Mouse (Mus musculus) embryonic facial prominence, embryonic 11.5 days (tissue): ENCODE data around the gene Acot11. TPM values are rescaled to one million over a fixed set of nuclear protein-coding genes. Genes with fewer than 3 reads are reported as not detected.

Source experiments
- ATAC-seq: fragments of 200-750 bp; cut with Nextera tagmentation; replicated peaks from 2 replicates; pipeline ENCODE4 v1.8.0; 2017; ENCODE audit warnings: low read depth; ENCODE audit not compliant: insufficient number of reproducible peaks, low FRiP score, low TSS enrichment
- DNase-seq: peaks from one replicate; pipeline ENCODE4 v3.0.0-alpha.2; 2015; ENCODE audit warnings: low spot score
- H3K27ac ChIP-seq: fragments of 300-500 bp; sonication (generic); replicated peaks from 2 replicates; pipeline ENCODE4 v1.5.1; 2014; ENCODE audit warnings: mild to moderate bottlenecking, low read depth, low read length, control low read depth
- H3K27me3 ChIP-seq: fragments of 300-500 bp; sonication (generic); 2 replicates; pipeline ENCODE4 v1.6.1; 2014; ENCODE audit warnings: mild to moderate bottlenecking, low read length, moderate library complexity, mixed read lengths; ENCODE audit not compliant: control insufficient read depth, insufficient read depth
- H3K36me3 ChIP-seq: fragments of 300-500 bp; sonication (generic); replicated peaks from 2 replicates; pipeline ENCODE4 v1.6.1; 2014; ENCODE audit warnings: low read depth, mild to moderate bottlenecking, low read length, moderate library complexity, mixed read lengths; ENCODE audit not compliant: control insufficient read depth, insufficient read depth
- H3K4me1 ChIP-seq: fragments of 300-500 bp; sonication (generic); 2 replicates; pipeline ENCODE4 v1.6.1; 2014; ENCODE audit warnings: low read length, mixed read lengths; ENCODE audit not compliant: control insufficient read depth, insufficient read depth
- H3K4me2 ChIP-seq: fragments of 300-500 bp; sonication (generic); 2 replicates; pipeline ENCODE4 v1.6.1; 2014; ENCODE audit warnings: low read depth, mild to moderate bottlenecking, control low read depth, low read length, moderate library complexity
- H3K4me3 ChIP-seq: fragments of 300-500 bp; sonication (generic); 2 replicates; pipeline ENCODE4 v1.5.1; 2014; ENCODE audit warnings: low read depth, low read length, control low read depth
- H3K9ac ChIP-seq: fragments of 300-500 bp; sonication (generic); replicated peaks from 2 replicates; pipeline ENCODE4 v1.6.1; 2014; ENCODE audit warnings: mild to moderate bottlenecking, control low read depth, low read length
- H3K9me3 ChIP-seq: fragments of 300-500 bp; sonication (generic); replicated peaks from 2 replicates; pipeline ENCODE4 v1.6.1; 2016; ENCODE audit warnings: mild to moderate bottlenecking, low read length, inconsistent platforms, mixed read lengths; ENCODE audit not compliant: control insufficient read depth
- WGBS: fragments of 180-500 bp; shearing (Covaris S2); extraction: QIAGEN DNeasy Blood & Tissue Kit; methylation state at CpG from one replicate; pipeline ENCODE4 v1.1.7; 2014; 5-methylcytosine and 5-hydroxymethylcytosine counted together
- polyA plus RNA-seq: library from polyadenylated mRNA; unstranded; fragments of >200 nt; fragmentation: Nextera tagmentation; extraction: Ambion mirVana; gene quantifications from 2 replicates; pipeline ENCODE4 v1.2.1, GENCODE M21; 2014

Acot11 gene
- polyA plus RNA-seq, result 1.1 and 1.2 TPM in 2 replicates

GRCm38 (mm10) chr4:106804910-106805274 is at the start of gene Acot11:
TSS of gene Acot11 (minus strand) at chr4:106804998.
- ATAC-seq (no peak; the same call in 1 of the 2 replicates), DNase-seq (peak; percentile 55)
- no peaks in the 10 kb centered on the region; the same call in 1 of the 2 replicates for H3K9me3 ChIP-seq
- H3K4me1 ChIP-seq, result peaks cover 2% of the 10 kb centered on the region; the same call in 1 of the 2 replicates
- H3K27me3 ChIP-seq, result peaks cover 2% of the 10 kb centered on the region; the same call in 1 of the 2 replicates
- peak within 1 kb of the TSS; percentile 37; the same call in 1 of the 2 replicates for H3K9ac ChIP-seq
- no peaks in the 10 kb centered on the region for H3K36me3 ChIP-seq
- 2% methylated on average over 23 of the region's 23 CpGs for WGBS
- H3K27ac ChIP-seq, result no peak within 1 kb of the TSS
- no peak within 1 kb of the TSS for H3K4me3 ChIP-seq
- H3K4me2 ChIP-seq, result peak within 1 kb of the TSS; percentile 41

GRCm38 (mm10) chr4:106848290-106849092 is 43.7 kb upstream of the Acot11 start:
- H3K27ac ChIP-seq, result peak overlapping the region; percentile 94
- no peaks in the 10 kb centered on the region for H3K36me3 ChIP-seq
- peaks cover 20% of the 10 kb centered on the region for H3K4me1 ChIP-seq
- WGBS, result 43% methylated on average over 12 of the region's 12 CpGs
- no peak for ATAC-seq
- H3K27me3 ChIP-seq, result no peaks in the 10 kb centered on the region
- no peaks in the 10 kb centered on the region for H3K9me3 ChIP-seq
- H3K4me3 ChIP-seq, result no peak overlapping the region
- peak overlapping the region; percentile 36 for H3K4me2 ChIP-seq
- DNase-seq, result no peak
- peak overlapping the region; percentile 39 for H3K9ac ChIP-seq

DNA sequence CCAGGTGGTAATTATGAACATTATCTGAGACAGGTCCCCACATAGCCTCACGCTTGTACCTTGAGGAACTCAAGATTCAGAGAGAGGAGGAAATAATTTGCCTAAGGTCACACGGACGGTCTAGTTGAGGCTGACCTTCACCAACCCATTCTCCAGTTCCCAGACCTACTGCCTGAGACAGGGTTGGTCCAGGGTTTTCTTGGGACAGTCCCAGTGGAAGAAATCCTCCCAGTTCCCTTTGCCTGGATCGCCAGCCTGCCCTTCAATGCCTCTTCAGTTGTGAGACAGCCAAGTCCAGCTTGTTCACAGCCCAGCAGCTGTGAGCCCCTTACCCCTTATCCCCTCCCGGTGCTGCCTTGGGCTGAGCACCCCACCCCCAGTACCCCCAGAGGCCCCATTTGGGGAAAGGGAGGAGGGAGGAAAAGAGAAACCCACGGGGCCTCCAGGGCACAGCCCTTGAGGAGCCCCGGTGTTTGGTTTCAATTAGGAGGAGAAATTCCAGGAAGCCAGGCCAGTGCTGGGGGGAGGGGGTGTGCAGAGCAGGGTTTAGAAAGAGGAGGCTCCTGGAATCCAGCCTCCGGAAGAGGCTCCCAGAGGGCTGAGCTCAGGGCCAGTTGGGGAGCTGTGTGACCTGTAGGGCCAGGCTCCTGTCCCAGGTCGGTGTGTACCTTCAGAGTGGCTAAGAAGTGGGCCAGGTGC is 42.9 kb upstream of the Acot11 start:
- Histone ChIP-seq H3K4me2 (peak overlapping the region; percentile 36), H3K9me3 (no peaks in the 10 kb centered on the region), H3K27me3 (no peaks in the 10 kb centered on the region), H3K4me1 (peaks cover 20% of the 10 kb centered on the region), H3K36me3 (no peaks in the 10 kb centered on the region), H3K9ac (peak overlapping the region; percentile 39), H3K4me3 (no peak overlapping the region), H3K27ac (peak overlapping the region; percentile 94)
- ATAC-seq (peak; percentile 89), DNase-seq (peak; percentile 95)
- 6% methylated on average over 9 of the region's 9 CpGs for WGBS

DNA sequence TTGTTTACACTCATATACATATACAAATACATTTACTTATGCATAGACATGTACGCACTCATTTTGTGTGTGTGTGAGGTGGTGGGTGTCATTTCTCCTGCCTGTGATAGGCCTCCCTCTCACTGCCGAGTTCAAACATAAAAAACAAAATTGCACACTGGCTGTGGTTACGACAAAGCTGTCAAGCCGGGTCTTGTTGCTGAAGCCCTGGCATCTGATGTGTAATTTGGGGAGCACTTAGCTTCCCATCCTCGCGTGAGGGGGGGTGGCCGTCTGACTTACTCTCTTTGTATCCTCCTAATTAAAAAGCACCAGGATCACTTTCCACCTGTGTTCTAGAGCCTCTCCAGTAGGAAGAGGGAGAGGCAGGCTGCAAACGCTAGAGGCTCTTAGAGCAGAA is 37.8 kb upstream of the Acot11 start:
- 45% methylated on average over 8 of the region's 8 CpGs for WGBS
- DNase-seq (no peak), ATAC-seq (no peak)
- Histone ChIP-seq H3K9ac (no peak overlapping the region), H3K4me2 (no peak overlapping the region), H3K4me1 (peaks cover 15% of the 10 kb centered on the region), H3K27ac (peak overlapping the region; percentile 30; the same call in 1 of the 2 replicates), H3K27me3 (no peaks in the 10 kb centered on the region), H3K36me3 (no peaks in the 10 kb centered on the region), H3K9me3 (no peaks in the 10 kb centered on the region), H3K4me3 (no peak overlapping the region)

DNA sequence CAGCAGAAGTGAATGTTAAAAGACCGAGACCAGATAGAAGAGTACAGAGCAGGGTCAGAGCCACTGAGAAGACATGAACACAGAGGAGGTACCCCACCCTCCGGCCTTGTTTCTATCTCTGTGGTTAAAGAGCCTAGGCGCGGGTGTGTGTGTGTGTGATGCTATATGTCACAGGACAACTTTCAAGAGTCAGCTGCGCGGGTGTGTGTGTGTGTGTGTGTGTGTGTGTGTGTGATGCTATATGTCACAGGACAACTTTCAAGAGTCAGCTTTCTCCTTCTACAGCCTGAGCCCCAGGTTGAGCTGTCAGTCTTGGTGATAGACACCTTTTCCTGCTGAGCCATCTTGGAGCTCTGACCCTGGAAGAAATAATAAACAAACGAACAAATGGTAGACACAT is 37.1 kb upstream of the Acot11 start:
- Histone ChIP-seq H3K4me2 (no peak overlapping the region), H3K4me3 (no peak overlapping the region), H3K27ac (0 out of 2 replicates have a peak overlapping the region, but pooled peaks have one; percentile 99), H3K9ac (peak overlapping the region; percentile 38; the same call in 1 of the 2 replicates), H3K27me3 (no peaks in the 10 kb centered on the region), H3K36me3 (no peaks in the 10 kb centered on the region), H3K4me1 (peaks cover 10% of the 10 kb centered on the region), H3K9me3 (no peaks in the 10 kb centered on the region)
- no peak for ATAC-seq
- WGBS, result 56% methylated on average over 7 of the region's 7 CpGs
- DNase-seq, result no peak

- Histone ChIP-seq H3K27ac (peak overlapping the region; percentile 99), H3K4me1 (peaks cover 9% of the 10 kb centered on the region), H3K27me3 (no peaks in the 10 kb centered on the region), H3K36me3 (no peaks in the 10 kb centered on the region), H3K4me2 (no peak overlapping the region), H3K9me3 (no peaks in the 10 kb centered on the region), H3K9ac (peak overlapping the region; percentile 38; the same call in 1 of the 2 replicates), H3K4me3 (no peak overlapping the region)
- ATAC-seq (no peak), DNase-seq (no peak)
- WGBS, result 8% methylated on average over 7 of the region's 7 CpGs
Observed at GRCm38 (mm10) chr4:106841303-106841702, 36.5 kb upstream of the Acot11 start.

DNA sequence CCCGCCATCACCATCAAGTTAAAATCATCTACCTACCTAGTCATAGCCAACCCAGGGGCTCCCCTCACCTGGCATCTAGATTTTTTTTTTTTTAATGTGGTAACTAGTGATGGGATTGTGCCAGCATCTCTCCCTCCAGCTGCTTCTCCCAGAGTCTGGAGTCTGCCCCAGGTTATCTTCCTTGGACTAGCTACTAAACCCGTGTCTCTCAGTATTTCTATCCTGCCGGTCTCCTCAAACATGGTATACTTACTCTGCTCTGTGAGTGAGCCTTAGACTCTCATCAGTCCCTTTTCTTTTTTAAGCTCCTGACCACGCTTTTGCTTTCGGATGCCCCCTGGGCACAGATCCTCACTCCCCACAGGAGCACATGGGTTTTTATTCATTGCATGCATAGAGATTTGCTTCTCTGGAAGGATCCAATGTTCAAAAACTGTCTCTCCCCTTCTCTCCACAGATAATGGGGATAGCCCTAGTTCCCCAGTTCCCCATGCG is 35.9 kb upstream of the Acot11 start:
- no peaks in the 10 kb centered on the region for H3K27me3 ChIP-seq
- H3K36me3 ChIP-seq, result no peaks in the 10 kb centered on the region
- peak overlapping the region; percentile 99 for H3K27ac ChIP-seq
- no peaks in the 10 kb centered on the region for H3K9me3 ChIP-seq
- H3K4me3 ChIP-seq, result no peak overlapping the region; the same call in 1 of the 2 replicates
- H3K9ac ChIP-seq, result peak overlapping the region; percentile 86
- ATAC-seq (no peak), DNase-seq (no peak)
- 13% methylated on average over 6 of the region's 6 CpGs for WGBS
- peak overlapping the region; percentile 99 for H3K4me2 ChIP-seq
- peaks cover 9% of the 10 kb centered on the region for H3K4me1 ChIP-seq
